Mouse (Mus musculus) midbrain, embryonic 16.5 days (tissue): ENCODE data around the gene Pik3c2a. TPM values are rescaled to one million over a fixed set of nuclear protein-coding genes. Genes with fewer than 3 reads are reported as not detected.

Experiments used
- ATAC-seq: fragments of 200-750 bp; cut with Nextera tagmentation; 2 replicates; pipeline ENCODE4 v1.8.0; 2017; ENCODE audit warnings: moderate TSS enrichment
- H3K27ac ChIP-seq: fragments of 300-500 bp; sonication (generic); 2 replicates; pipeline ENCODE4 v1.5.1; 2014; ENCODE audit warnings: mild to moderate bottlenecking, low read length, mixed read lengths
- H3K27me3 ChIP-seq: fragments of 300-500 bp; sonication (generic); 2 replicates; pipeline ENCODE4 v1.6.1; 2014; ENCODE audit warnings: low read depth, low read length, mixed read lengths; ENCODE audit not compliant: control insufficient read depth, insufficient read depth
- H3K36me3 ChIP-seq: fragments of 300-500 bp; sonication (generic); 2 replicates; pipeline ENCODE4 v1.6.1; 2014; ENCODE audit warnings: mild to moderate bottlenecking, low read length, moderate library complexity, mixed read lengths; ENCODE audit not compliant: control insufficient read depth, insufficient read depth
- H3K4me1 ChIP-seq: fragments of 300-500 bp; sonication (generic); 2 replicates; pipeline ENCODE4 v1.6.1; 2014; ENCODE audit warnings: mild to moderate bottlenecking, low read length, mixed read lengths; ENCODE audit not compliant: control insufficient read depth, insufficient read depth
- H3K4me2 ChIP-seq: fragments of 300-500 bp; sonication (generic); 2 replicates; pipeline ENCODE4 v1.6.1; 2014; ENCODE audit warnings: mild to moderate bottlenecking, low read length, mixed read lengths
- H3K4me3 ChIP-seq: fragments of 300-500 bp; sonication (generic); 2 replicates; pipeline ENCODE4 v1.5.1; 2014; ENCODE audit warnings: low read depth, mild to moderate bottlenecking, low read length, moderate library complexity, mixed read lengths
- H3K9ac ChIP-seq: fragments of 300-500 bp; sonication (generic); 2 replicates; pipeline ENCODE4 v1.6.1; 2014; ENCODE audit warnings: low read depth, low read length, mixed read lengths
- H3K9me3 ChIP-seq: fragments of 300-500 bp; sonication (generic); replicated peaks from 2 replicates; pipeline ENCODE4 v1.6.1; 2014; ENCODE audit warnings: mild to moderate bottlenecking, low read length, mixed read lengths; ENCODE audit not compliant: control insufficient read depth, poor library complexity, severe bottlenecking
- WGBS: fragments of 180-500 bp; shearing (Covaris S2); extraction: QIAGEN DNeasy Blood & Tissue Kit; methylation state at CpG from one replicate; pipeline ENCODE4 v1.1.7; 2014; 5-methylcytosine and 5-hydroxymethylcytosine counted together
- polyA plus RNA-seq: library from polyadenylated mRNA; unstranded; fragments of >200 nt; fragmentation: Nextera tagmentation; extraction: Ambion mirVana; gene quantifications from 2 replicates; pipeline ENCODE4 v1.2.1, GENCODE M21; 2015

The Pik3c2a gene
- polyA plus RNA-seq, 1 experiment from 2014 or later = 14.0 TPM

GRCm38 (mm10) chr7:116458985-116459441 lies 15.8 kb upstream of the Pik3c2a start:
- Histone ChIP-seq H3K9ac (no peak overlapping the region), H3K4me1 (no peaks in the 10 kb centered on the region), H3K4me2 (no peak overlapping the region), H3K9me3 (no peaks in the 10 kb centered on the region), H3K4me3 (no peak overlapping the region), H3K27me3 (no peaks in the 10 kb centered on the region), H3K27ac (no peak overlapping the region), H3K36me3 (no peaks in the 10 kb centered on the region)
- no peak for ATAC-seq
- 29% methylated on average over 3 of the region's 3 CpGs for WGBS

GRCm38 (mm10) chr7:116457391-116457790 lies 14.1 kb upstream of the Pik3c2a start:
- H3K4me2 ChIP-seq = no peak overlapping the region
- H3K27ac ChIP-seq = no peak overlapping the region
- 81% methylated on average over 6 of the region's 6 CpGs for WGBS
- ATAC-seq = no peak
- H3K36me3 ChIP-seq = no peaks in the 10 kb centered on the region
- H3K9me3 ChIP-seq = no peaks in the 10 kb centered on the region
- H3K9ac ChIP-seq = no peak overlapping the region
- H3K4me1 ChIP-seq = no peaks in the 10 kb centered on the region
- no peak overlapping the region for H3K4me3 ChIP-seq
- H3K27me3 ChIP-seq = no peaks in the 10 kb centered on the region

- WGBS = 84% methylated on average over 4 of the region's 4 CpGs
- Histone ChIP-seq H3K9me3 (no peaks in the 10 kb centered on the region), H3K27ac (no peak overlapping the region), H3K36me3 (no peaks in the 10 kb centered on the region), H3K4me1 (no peaks in the 10 kb centered on the region), H3K4me2 (no peak overlapping the region), H3K27me3 (no peaks in the 10 kb centered on the region), H3K9ac (no peak overlapping the region), H3K4me3 (no peak overlapping the region)
- ATAC-seq = no peak
These were observed 13.7 kb upstream of the Pik3c2a start for GRCm38 (mm10) chr7:116456964-116457363.

- H3K9me3 ChIP-seq = no peaks in the 10 kb centered on the region
- no peak for ATAC-seq
- H3K4me2 ChIP-seq = no peak overlapping the region
- H3K27me3 ChIP-seq = no peaks in the 10 kb centered on the region
- no peaks in the 10 kb centered on the region for H3K36me3 ChIP-seq
- H3K4me3 ChIP-seq = no peak overlapping the region
- peaks cover 19% of the 10 kb centered on the region for H3K4me1 ChIP-seq
- no peak overlapping the region for H3K27ac ChIP-seq
- 70% methylated on average over 3 of the region's 3 CpGs for WGBS
- H3K9ac ChIP-seq = no peak overlapping the region
These were observed 3.4 kb upstream of the Pik3c2a start for GRCm38 (mm10) chr7:116446645-116447044.

- peaks cover 24% of the 10 kb centered on the region for H3K4me1 ChIP-seq
- WGBS = 2% methylated on average over 2 of the region's 2 CpGs
- no peaks in the 10 kb centered on the region for H3K36me3 ChIP-seq
- H3K27me3 ChIP-seq = no peaks in the 10 kb centered on the region
- H3K27ac ChIP-seq = peak overlapping the region; percentile 88; the same call in 1 of the 2 replicates
- ATAC-seq = no peak
- H3K9ac ChIP-seq = peak overlapping the region; percentile 78; the same call in 1 of the 2 replicates
- H3K4me3 ChIP-seq = peak overlapping the region; percentile 95
- no peaks in the 10 kb centered on the region for H3K9me3 ChIP-seq
- H3K4me2 ChIP-seq = peak overlapping the region; percentile 68
These were observed 1.1 kb upstream of the Pik3c2a start for GRCm38 (mm10) chr7:116444326-116444809.

- H3K4me2 ChIP-seq = peak overlapping the region; percentile 68
- H3K27me3 ChIP-seq = no peaks in the 10 kb centered on the region
- peak overlapping the region; percentile 95 for H3K4me3 ChIP-seq
- peak overlapping the region; percentile 88 for H3K27ac ChIP-seq
- under 1% methylated on average over 38 of the region's 38 CpGs for WGBS
- ATAC-seq = peak; percentile 73
- peaks cover 24% of the 10 kb centered on the region for H3K4me1 ChIP-seq
- H3K9ac ChIP-seq = peak overlapping the region; percentile 78
- no peaks in the 10 kb centered on the region for H3K36me3 ChIP-seq
- no peaks in the 10 kb centered on the region for H3K9me3 ChIP-seq
These were observed 562 bp upstream of the Pik3c2a start for GRCm38 (mm10) chr7:116443697-116444325.

GRCm38 (mm10) chr7:116442226-116442625 lies 1.0 kb downstream of the Pik3c2a start:
- peak overlapping the region; percentile 73 for H3K4me2 ChIP-seq
- no peaks in the 10 kb centered on the region for H3K27me3 ChIP-seq
- no peak overlapping the region; the same call in 1 of the 2 replicates for H3K27ac ChIP-seq
- H3K36me3 ChIP-seq = no peaks in the 10 kb centered on the region; the same call in 1 of the 2 replicates
- WGBS = 3% methylated on average over 7 of the region's 7 CpGs
- H3K9ac ChIP-seq = peak overlapping the region; percentile 87
- no peak for ATAC-seq
- H3K4me3 ChIP-seq = peak overlapping the region; percentile 95
- H3K9me3 ChIP-seq = no peaks in the 10 kb centered on the region
- H3K4me1 ChIP-seq = peaks cover 24% of the 10 kb centered on the region

- no peak overlapping the region for H3K9ac ChIP-seq
These were observed 1.9 kb downstream of the Pik3c2a start for GRCm38 (mm10) chr7:116441346-116441745.

GRCm38 (mm10) chr7:116431661-116432060 lies 11.6 kb downstream of the Pik3c2a start:
- H3K4me3 ChIP-seq = no peak overlapping the region
- no peak overlapping the region for H3K9ac ChIP-seq
- 90% methylated on average over 3 of the region's 3 CpGs for WGBS
- no peak overlapping the region for H3K27ac ChIP-seq
- no peak overlapping the region for H3K4me2 ChIP-seq
- no peak for ATAC-seq
- no peaks in the 10 kb centered on the region for H3K4me1 ChIP-seq
- H3K9me3 ChIP-seq = no peaks in the 10 kb centered on the region
- no peaks in the 10 kb centered on the region for H3K27me3 ChIP-seq
- no peaks in the 10 kb centered on the region for H3K36me3 ChIP-seq

More at GRCm38 (mm10) chr7:116441346-116441745, 1.9 kb downstream of the Pik3c2a start:
- Histone ChIP-seq H3K27me3 (no peaks in the 10 kb centered on the region), H3K27ac (no peak overlapping the region), H3K4me1 (peaks cover 24% of the 10 kb centered on the region), H3K9me3 (no peaks in the 10 kb centered on the region), H3K36me3 (no peaks in the 10 kb centered on the region; the same call in 1 of the 2 replicates), H3K4me2 (0 out of 2 replicates have a peak overlapping the region, but pooled peaks have one; percentile 5), H3K4me3 (no peak overlapping the region)
- ATAC-seq = no peak
- 76% methylated on average over 1 of the region's 1 CpGs for WGBS
